ENCODE assay signal across 10 mouse cellular contexts in the genomic region with DNA sequence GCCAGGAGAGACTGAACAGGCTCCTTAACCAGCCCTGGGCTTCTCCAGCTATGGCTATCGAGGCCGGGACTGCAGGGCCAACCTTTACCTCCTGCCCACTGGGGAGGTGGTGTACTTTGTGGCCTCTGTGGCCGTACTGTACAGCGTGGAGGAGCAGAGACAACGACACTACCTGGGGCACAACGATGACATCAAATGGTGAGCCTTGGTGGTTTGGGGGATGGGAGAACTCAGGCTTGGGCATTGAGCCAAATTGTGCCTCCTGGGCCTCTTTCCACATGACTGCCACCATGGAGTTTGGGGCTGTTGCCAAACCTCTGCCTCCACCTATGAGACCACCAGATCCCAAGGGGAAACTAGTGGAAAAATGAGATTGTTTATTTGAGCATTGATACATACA. TPM values are rescaled to one million over a fixed set of nuclear protein-coding genes. Genes with fewer than 3 reads are reported as not detected.
DNase-seq lines count a peak whose midpoint lies in the region; ATAC-seq and TF ChIP-seq lines count a peak whose summit lies in the region.
"Had no signal": no experiment of that assay in that cellular context is flagged by ENCODE, and none has a peak within 500 bp of the region (broad histone marks: within the 10 kb centered on the region; RNA-seq: fewer than 3 reads in every experiment).

No protein-coding gene starts in this region.

- no peak overlapping the region for H3K4me3 ChIP-seq in intestine, postnatal 0 days (ENCODE audit: low read depth, low read length)
- H3K4me3 ChIP-seq in intestine, embryonic 16.5 days (ENCODE audit: low read length) = no peak overlapping the region
- no peak overlapping the region for H3K4me3 ChIP-seq in embryonic facial prominence, embryonic 15.5 days (replicated peaks)
- H3K4me3 ChIP-seq in hindbrain, postnatal 0 days (ENCODE audit: low read length) = no peak overlapping the region
- H3K4me3 ChIP-seq in neural tube, embryonic 13.5 days = no peak overlapping the region
- no peak overlapping the region for H3K4me3 ChIP-seq in liver, embryonic 11.5 days (ENCODE audit: low read depth, low read length)

- H3K27me3 ChIP-seq in intestine, postnatal 0 days (replicated peaks; ENCODE audit: control insufficient read depth, insufficient read depth, low read length) = peaks cover 4% of the 10 kb centered on the region; the same call in 1 of the 2 replicates
- H3K27me3 ChIP-seq in intestine, embryonic 16.5 days (replicated peaks; ENCODE audit: control insufficient read depth, insufficient read depth, low read length) = peaks cover 5% of the 10 kb centered on the region
- peaks cover 5% of the 10 kb centered on the region; the same call in 1 of the 2 replicates for H3K27me3 ChIP-seq in embryonic facial prominence, embryonic 15.5 days
- H3K27me3 ChIP-seq in hindbrain, postnatal 0 days (ENCODE audit: insufficient read depth, low read length) = 0 out of 2 replicates have a peak, but pooled peaks cover 2% of the 10 kb centered on the region
- H3K27me3 ChIP-seq in neural tube, embryonic 13.5 days = peaks cover 12% of the 10 kb centered on the region
- peaks cover 2% of the 10 kb centered on the region; the same call in 1 of the 2 replicates for H3K27me3 ChIP-seq in liver, embryonic 11.5 days (replicated peaks; ENCODE audit: control insufficient read depth, insufficient read depth, low read length)

- peaks cover 5% of the 10 kb centered on the region; the same call in 1 of the 2 replicates for H3K36me3 ChIP-seq in intestine, postnatal 0 days (ENCODE audit: control insufficient read depth, insufficient read depth)
- H3K36me3 ChIP-seq in intestine, embryonic 16.5 days (ENCODE audit: control insufficient read depth, insufficient read depth, low read length) = no peaks in the 10 kb centered on the region
- 0 out of 2 replicates have a peak, but pooled peaks cover 10% of the 10 kb centered on the region for H3K36me3 ChIP-seq in embryonic facial prominence, embryonic 15.5 days
- peaks cover 10% of the 10 kb centered on the region; the same call in 1 of the 2 replicates for H3K36me3 ChIP-seq in hindbrain, postnatal 0 days (ENCODE audit: insufficient read depth, low read length)
- peaks cover 53% of the 10 kb centered on the region for H3K36me3 ChIP-seq in neural tube, embryonic 13.5 days
- peaks cover 2% of the 10 kb centered on the region; the same call in 1 of the 2 replicates for H3K36me3 ChIP-seq in liver, embryonic 11.5 days (ENCODE audit: control insufficient read depth, insufficient read depth, low read length)

- WGBS in intestine, postnatal 0 days = 69% methylated on average over 6 of the region's 6 CpGs
- 73% methylated on average over 6 of the region's 6 CpGs for WGBS in intestine, embryonic 16.5 days
- 43% methylated on average over 6 of the region's 6 CpGs for WGBS in embryonic facial prominence, embryonic 15.5 days
- WGBS in hindbrain, postnatal 0 days = 33% methylated on average over 6 of the region's 6 CpGs
- 50% methylated on average over 6 of the region's 6 CpGs for WGBS in neural tube, embryonic 13.5 days
- 81% methylated on average over 6 of the region's 6 CpGs for WGBS in liver, embryonic 11.5 days

- H3K4me2 ChIP-seq in intestine, postnatal 0 days (replicated peaks; ENCODE audit: low read depth) = no peak overlapping the region
- H3K4me2 ChIP-seq in intestine, embryonic 16.5 days (ENCODE audit: low read depth, low read length) = no peak overlapping the region
- H3K4me2 ChIP-seq in embryonic facial prominence, embryonic 15.5 days (replicated peaks) = 0 out of 2 replicates have a peak overlapping the region, but pooled peaks have one; percentile 7
- no peak overlapping the region for H3K4me2 ChIP-seq in hindbrain, postnatal 0 days (ENCODE audit: low read depth, low read length)
- H3K4me2 ChIP-seq in neural tube, embryonic 13.5 days = 0 out of 2 replicates have a peak overlapping the region, but pooled peaks have one; percentile 18
- H3K4me2 ChIP-seq in liver, embryonic 11.5 days = no peak overlapping the region

- peak; percentile 15; the same call in 1 of the 2 replicates for ATAC-seq in intestine, postnatal 0 days
- no peak for ATAC-seq in intestine, embryonic 16.5 days
- ATAC-seq in embryonic facial prominence, embryonic 15.5 days (ENCODE audit: insufficient number of reproducible peaks, low FRiP score, low TSS enrichment, low read depth) = peak; percentile 69
- ATAC-seq in hindbrain, postnatal 0 days = 0 out of 2 replicates have a peak, but pooled peaks have one; percentile 33
- peak; percentile 55; the same call in 1 of the 2 replicates for ATAC-seq in neural tube, embryonic 13.5 days (ENCODE audit: low read depth)
- no peak for ATAC-seq in liver, embryonic 11.5 days (replicated peaks; ENCODE audit: low FRiP score)
- ATAC-seq in monocyte, adult 5-6 weeks (replicated peaks; ENCODE audit: insufficient number of reproducible peaks, low FRiP score, low TSS enrichment, poor library complexity, severe bottlenecking) = no peak

- peak; percentile 63 for DNase-seq in hindbrain, postnatal 0 days (ENCODE audit: low spot score)
- DNase-seq in cerebellum, adult 11 months = no peak
- no peak for DNase-seq in liver, embryonic 11.5 days (ENCODE audit: low spot score)

- TF ChIP-seq CTCF in intestine, postnatal 0 days (IDR thresholded peaks at IDR 0.05; ENCODE audit: low read depth) = no peak
- no peak for TF ChIP-seq CTCF in hindbrain, postnatal 0 days (IDR thresholded peaks at IDR 0.05; ENCODE audit: low read depth)

- H3K27ac ChIP-seq in intestine, postnatal 0 days (ENCODE audit: low read depth, low read length) = no peak overlapping the region
- no peak overlapping the region for H3K27ac ChIP-seq in intestine, embryonic 16.5 days (ENCODE audit: low read length)
- peak overlapping the region; percentile 61 for H3K27ac ChIP-seq in embryonic facial prominence, embryonic 15.5 days (replicated peaks)
- peak overlapping the region; percentile 54; the same call in 1 of the 2 replicates for H3K27ac ChIP-seq in hindbrain, postnatal 0 days
- peak overlapping the region; percentile 80 for H3K27ac ChIP-seq in neural tube, embryonic 13.5 days (replicated peaks)
- no peak overlapping the region for H3K27ac ChIP-seq in liver, embryonic 11.5 days (ENCODE audit: low read depth, low read length)
- H3K27ac ChIP-seq: macrophage had no signal

- no peaks in the 10 kb centered on the region for H3K9me3 ChIP-seq in intestine, postnatal 0 days (ENCODE audit: control insufficient read depth)
- H3K9me3 ChIP-seq in intestine, embryonic 16.5 days (ENCODE audit: control insufficient read depth, low read length) = no peaks in the 10 kb centered on the region
- no peaks in the 10 kb centered on the region for H3K9me3 ChIP-seq in embryonic facial prominence, embryonic 15.5 days (replicated peaks)
- no peaks in the 10 kb centered on the region for H3K9me3 ChIP-seq in hindbrain, postnatal 0 days (ENCODE audit: low read length)
- H3K9me3 ChIP-seq in neural tube, embryonic 13.5 days = no peaks in the 10 kb centered on the region
- no peaks in the 10 kb centered on the region for H3K9me3 ChIP-seq in liver, embryonic 11.5 days (ENCODE audit: control insufficient read depth, low read length)
- H3K9me3 ChIP-seq: G1E had no signal

- no peak overlapping the region for H3K9ac ChIP-seq in intestine, postnatal 0 days (ENCODE audit: low read depth, low read length)
- H3K9ac ChIP-seq in intestine, embryonic 16.5 days (ENCODE audit: low read depth, low read length) = no peak overlapping the region
- no peak overlapping the region for H3K9ac ChIP-seq in embryonic facial prominence, embryonic 15.5 days
- H3K9ac ChIP-seq in hindbrain, postnatal 0 days (replicated peaks; ENCODE audit: low read length) = 0 out of 2 replicates have a peak overlapping the region, but pooled peaks have one; percentile 3
- H3K9ac ChIP-seq in neural tube, embryonic 13.5 days = no peak overlapping the region
- H3K9ac ChIP-seq in liver, embryonic 11.5 days (ENCODE audit: low read depth, low read length) = no peak overlapping the region

- 0 out of 2 replicates have a peak, but pooled peaks cover 4% of the 10 kb centered on the region for H3K4me1 ChIP-seq in intestine, postnatal 0 days (replicated peaks; ENCODE audit: control insufficient read depth, insufficient read depth, low read length)
- H3K4me1 ChIP-seq in intestine, embryonic 16.5 days (ENCODE audit: control insufficient read depth, insufficient read depth, low read length) = peaks cover 12% of the 10 kb centered on the region
- peaks cover 25% of the 10 kb centered on the region for H3K4me1 ChIP-seq in embryonic facial prominence, embryonic 15.5 days
- peaks cover 5% of the 10 kb centered on the region; the same call in 1 of the 2 replicates for H3K4me1 ChIP-seq in hindbrain, postnatal 0 days (ENCODE audit: insufficient read depth, low read length)
- peaks cover 31% of the 10 kb centered on the region for H3K4me1 ChIP-seq in neural tube, embryonic 13.5 days (replicated peaks)
- peaks cover 9% of the 10 kb centered on the region for H3K4me1 ChIP-seq in liver, embryonic 11.5 days (replicated peaks; ENCODE audit: control insufficient read depth, insufficient read depth, low read length)

RNA-seq across cellular contexts. Expression of gene Eml2, which starts 8.5 kb away (rescaled TPM):
- 5.0 and 5.1 TPM in 2 replicates for polyA plus RNA-seq in intestine, postnatal 0 days (2015; fragmentation: Nextera tagmentation; extraction: Ambion mirVana)
- polyA plus RNA-seq in intestine, embryonic 16.5 days (2015; fragmentation: Nextera tagmentation; extraction: Ambion mirVana) = 7.1 and 8.4 TPM in 2 replicates
- 10.4 and 12.8 TPM in 2 replicates for polyA plus RNA-seq in embryonic facial prominence, embryonic 15.5 days (2015; fragmentation: Nextera tagmentation; extraction: Ambion mirVana)
- 88.2 and 103 TPM in 2 replicates for total RNA-seq in hindbrain, postnatal 0 days (2014; rRNA removed)
- 15.0 and 18.9 TPM in 2 replicates for polyA plus RNA-seq in hindbrain, postnatal 0 days (2015; fragmentation: Nextera tagmentation; extraction: Ambion mirVana)
- polyA plus RNA-seq in neural tube, embryonic 13.5 days (2015; fragmentation: Nextera tagmentation; extraction: Ambion mirVana) = 6.8 and 8.1 TPM in 2 replicates
- 2.7 and 3.8 TPM in 2 replicates for polyA plus RNA-seq in liver, embryonic 11.5 days (2014; fragmentation: Nextera tagmentation; extraction: Ambion mirVana)
- 9.4 to 12.2 TPM (median 9.9 TPM) in 3 replicates for total RNA-seq in monocyte, adult 5-6 weeks (2017)

RNA-seq across cellular contexts. Expression of gene Gipr, which starts 18.8 kb away (rescaled TPM):
- polyA plus RNA-seq in intestine, postnatal 0 days (2015; fragmentation: Nextera tagmentation; extraction: Ambion mirVana) = 0.48 and 0.67 TPM in 2 replicates
- 3.1 and 3.6 TPM in 2 replicates for polyA plus RNA-seq in intestine, embryonic 16.5 days (2015; fragmentation: Nextera tagmentation; extraction: Ambion mirVana)
- 0.68 and 1.1 TPM in 2 replicates for polyA plus RNA-seq in embryonic facial prominence, embryonic 15.5 days (2015; fragmentation: Nextera tagmentation; extraction: Ambion mirVana)
- 2.0 and 3.0 TPM in 2 replicates for total RNA-seq in hindbrain, postnatal 0 days (2014; rRNA removed)
- 0.85 and 1.3 TPM in 2 replicates for polyA plus RNA-seq in hindbrain, postnatal 0 days (2015; fragmentation: Nextera tagmentation; extraction: Ambion mirVana)
- polyA plus RNA-seq in neural tube, embryonic 13.5 days (2015; fragmentation: Nextera tagmentation; extraction: Ambion mirVana) = 1.3 and 1.4 TPM in 2 replicates
- polyA plus RNA-seq in liver, embryonic 11.5 days (2014; fragmentation: Nextera tagmentation; extraction: Ambion mirVana) = 0.69 and 0.73 TPM in 2 replicates
- total RNA-seq in monocyte, adult 5-6 weeks (2017) = not detected in 3 replicates
- polyA plus RNA-seq: macrophage had no signal

RNA-seq across cellular contexts. Expression of gene Gpr4, which starts 27.6 kb away (rescaled TPM):
- polyA plus RNA-seq in intestine, postnatal 0 days (2015; fragmentation: Nextera tagmentation; extraction: Ambion mirVana) = 1.3 and 1.6 TPM in 2 replicates
- polyA plus RNA-seq in intestine, embryonic 16.5 days (2015; fragmentation: Nextera tagmentation; extraction: Ambion mirVana) = 1.6 and 2.1 TPM in 2 replicates
- polyA plus RNA-seq in embryonic facial prominence, embryonic 15.5 days (2015; fragmentation: Nextera tagmentation; extraction: Ambion mirVana) = 1.7 and 1.9 TPM in 2 replicates
- 3.8 and 4.5 TPM in 2 replicates for total RNA-seq in hindbrain, postnatal 0 days (2014; rRNA removed)
- 4.1 and 4.4 TPM in 2 replicates for polyA plus RNA-seq in hindbrain, postnatal 0 days (2015; fragmentation: Nextera tagmentation; extraction: Ambion mirVana)
- polyA plus RNA-seq in neural tube, embryonic 13.5 days (2015; fragmentation: Nextera tagmentation; extraction: Ambion mirVana) = 2.0 and 2.6 TPM in 2 replicates
- 1.4 and 1.9 TPM in 2 replicates for polyA plus RNA-seq in liver, embryonic 11.5 days (2014; fragmentation: Nextera tagmentation; extraction: Ambion mirVana)
- total RNA-seq in monocyte, adult 5-6 weeks (2017) = 0.19 to 0.32 TPM in 2 of 3 replicates, not detected in the other

RNA-seq across cellular contexts. Expression of gene Snrpd2, which starts 35.2 kb away (rescaled TPM):
- polyA plus RNA-seq in intestine, postnatal 0 days (2015; fragmentation: Nextera tagmentation; extraction: Ambion mirVana) = 66.3 and 69.6 TPM in 2 replicates
- 119 and 132 TPM in 2 replicates for polyA plus RNA-seq in intestine, embryonic 16.5 days (2015; fragmentation: Nextera tagmentation; extraction: Ambion mirVana)
- polyA plus RNA-seq in embryonic facial prominence, embryonic 15.5 days (2015; fragmentation: Nextera tagmentation; extraction: Ambion mirVana) = 139 and 140 TPM in 2 replicates
- 34.1 and 42.9 TPM in 2 replicates for total RNA-seq in hindbrain, postnatal 0 days (2014; rRNA removed)
- polyA plus RNA-seq in hindbrain, postnatal 0 days (2015; fragmentation: Nextera tagmentation; extraction: Ambion mirVana) = 114 and 118 TPM in 2 replicates
- 108 and 118 TPM in 2 replicates for polyA plus RNA-seq in neural tube, embryonic 13.5 days (2015; fragmentation: Nextera tagmentation; extraction: Ambion mirVana)
- polyA plus RNA-seq in liver, embryonic 11.5 days (2014; fragmentation: Nextera tagmentation; extraction: Ambion mirVana) = 140 and 158 TPM in 2 replicates
- 27.7 to 42.9 TPM (median 30.8 TPM) in 3 replicates for total RNA-seq in monocyte, adult 5-6 weeks (2017)

RNA-seq across cellular contexts. Expression of gene Qpctl, which starts 35.7 kb away (rescaled TPM):
- 7.3 and 8.1 TPM in 2 replicates for polyA plus RNA-seq in intestine, postnatal 0 days (2015; fragmentation: Nextera tagmentation; extraction: Ambion mirVana)
- polyA plus RNA-seq in intestine, embryonic 16.5 days (2015; fragmentation: Nextera tagmentation; extraction: Ambion mirVana) = 10.5 and 11.1 TPM in 2 replicates
- polyA plus RNA-seq in embryonic facial prominence, embryonic 15.5 days (2015; fragmentation: Nextera tagmentation; extraction: Ambion mirVana) = 13.9 and 15.1 TPM in 2 replicates
- total RNA-seq in hindbrain, postnatal 0 days (2014; rRNA removed) = 17.3 and 18.3 TPM in 2 replicates
- 24.7 and 25.5 TPM in 2 replicates for polyA plus RNA-seq in hindbrain, postnatal 0 days (2015; fragmentation: Nextera tagmentation; extraction: Ambion mirVana)
- 21.7 and 22.2 TPM in 2 replicates for polyA plus RNA-seq in neural tube, embryonic 13.5 days (2015; fragmentation: Nextera tagmentation; extraction: Ambion mirVana)
- polyA plus RNA-seq in liver, embryonic 11.5 days (2014; fragmentation: Nextera tagmentation; extraction: Ambion mirVana) = 7.5 and 9.5 TPM in 2 replicates
- total RNA-seq in monocyte, adult 5-6 weeks (2017) = 2.4 to 4.9 TPM (median 3.9 TPM) in 3 replicates

Comparison
In these comparisons a context has a peak if more than half of its experiments do, and no peak if none do; other contexts are left out.
1. ATAC-seq: peak in intestine, postnatal 0 days (single experiment), embryonic facial prominence, embryonic 15.5 days (single experiment), hindbrain, postnatal 0 days (single experiment) and neural tube, embryonic 13.5 days (single experiment); none in intestine, embryonic 16.5 days (single experiment), liver, embryonic 11.5 days (single experiment) and monocyte, adult 5-6 weeks (single experiment).
2. H3K27ac ChIP-seq: peak in embryonic facial prominence, embryonic 15.5 days (single experiment), hindbrain, postnatal 0 days (single experiment) and neural tube, embryonic 13.5 days (single experiment); none in intestine, postnatal 0 days (single experiment), intestine, embryonic 16.5 days (single experiment) and liver, embryonic 11.5 days (single experiment).
3. H3K4me2 ChIP-seq: peak in embryonic facial prominence, embryonic 15.5 days (single experiment) and neural tube, embryonic 13.5 days (single experiment); none in intestine, postnatal 0 days (single experiment), intestine, embryonic 16.5 days (single experiment), hindbrain, postnatal 0 days (single experiment) and liver, embryonic 11.5 days (single experiment).